Mouse (Mus musculus) adrenal gland, postnatal 25 days (tissue): ENCODE results near the gene Mettl7a1. TPM values are rescaled to one million over a fixed set of nuclear protein-coding genes. Genes with fewer than 3 reads are reported as not detected.
"Not testable (repeated sequence)": the region's sequence is repeated elsewhere in the genome, so short reads cannot be mapped to it uniquely, and the experiment has no call there.

Experiments used
- DNase-seq: peaks from one replicate; pipeline ENCODE4 v3.0.0; 2021; ENCODE audit warnings: mixed read lengths
- long read RNA-seq: library from polyadenylated mRNA; stranded (forward); transcript quantifications from one replicate; pipeline ENCODE4 v2.0.0, GENCODE M21; 2021
- total RNA-seq: library from RNA; stranded (reverse); gene quantifications from 2 replicates; pipeline ENCODE4 v1.2.3, GENCODE M21; 2021

Gene Mettl7a1
- 76.6 and 111 TPM in 2 replicates for total RNA-seq
- long read RNA-seq, transcript Mettl7a1-201 (2 exons, 1,946 nt): major isoform, 19 of 32 reads
- long read RNA-seq, partial matches to known transcripts: 7 of 32 reads
- long read RNA-seq, other reads (novel, unspliced or antisense): 4 of 32 reads

- peak; percentile 87 for DNase-seq
Measured at GRCm38 (mm10) chr15:100304019-100304991, at the start of gene Mettl7a1. Gene Mettl7a1, plus strand, starts transcription at chr15:100304140.

- no peak for DNase-seq
Measured at GRCm38 (mm10) chr15:100256386-100256785, 47.6 kb upstream of the Mettl7a1 start.

GRCm38 (mm10) chr15:100257305-100257704, 46.6 kb upstream of the Mettl7a1 start:
- no peak for DNase-seq

- no peak for DNase-seq
Measured at GRCm38 (mm10) chr15:100258646-100259425, 45.1 kb upstream of the Mettl7a1 start.

GRCm38 (mm10) chr15:100260351-100260750, 43.6 kb upstream of the Mettl7a1 start:
- DNase-seq: not testable (repeated sequence)

- no peak for DNase-seq
Measured at GRCm38 (mm10) chr15:100263246-100263905, 40.6 kb upstream of the Mettl7a1 start.

- DNase-seq: no peak
Measured at GRCm38 (mm10) chr15:100265586-100266325, 38.2 kb upstream of the Mettl7a1 start.

GRCm38 (mm10) chr15:100268916-100269315, 35.0 kb upstream of the Mettl7a1 start:
- no peak for DNase-seq

GRCm38 (mm10) chr15:100269776-100270175, 34.2 kb upstream of the Mettl7a1 start:
- DNase-seq: no peak

GRCm38 (mm10) chr15:100270609-100271008, 33.3 kb upstream of the Mettl7a1 start:
- not testable (repeated sequence) for DNase-seq

GRCm38 (mm10) chr15:100271411-100271810, 32.5 kb upstream of the Mettl7a1 start:
- DNase-seq: no peak

- DNase-seq: not testable (repeated sequence)
Measured at GRCm38 (mm10) chr15:100273791-100274308, 30.1 kb upstream of the Mettl7a1 start.

GRCm38 (mm10) chr15:100274790-100275559, 29.0 kb upstream of the Mettl7a1 start:
- DNase-seq: no peak

GRCm38 (mm10) chr15:100276403-100276802, 27.5 kb upstream of the Mettl7a1 start:
- no peak for DNase-seq

- DNase-seq: no peak
Measured at GRCm38 (mm10) chr15:100277586-100277985, 26.4 kb upstream of the Mettl7a1 start.

GRCm38 (mm10) chr15:100280626-100281025, 23.3 kb upstream of the Mettl7a1 start, which contains the start of gene Tmprss12:
Gene Tmprss12, plus strand, starts transcription at chr15:100280837.
- DNase-seq: no peak

GRCm38 (mm10) chr15:100288980-100289379, 15.0 kb upstream of the Mettl7a1 start:
- DNase-seq: no peak

- no peak for DNase-seq
Measured at GRCm38 (mm10) chr15:100290858-100291257, 13.1 kb upstream of the Mettl7a1 start.

GRCm38 (mm10) chr15:100292326-100292725, 11.6 kb upstream of the Mettl7a1 start:
- DNase-seq: no peak

- no peak for DNase-seq
Measured at GRCm38 (mm10) chr15:100297856-100298255, 6.1 kb upstream of the Mettl7a1 start.
